Mouse (Mus musculus) c-Kit-negative CD71-positive TER-119-positive erythroid progenitor cells, embryonic 14.5 days (primary cell): Measurements from ENCODE around the gene Olfr748.
"Not testable (repeated sequence)": the region's sequence is repeated elsewhere in the genome, so short reads cannot be mapped to it uniquely, and the experiment has no call there.

Source experiments
- DNase-seq: peaks from one replicate; pipeline ENCODE4 v3.0.0-alpha.2; 2013; ENCODE audit warnings: low read depth, low spot score

The Olfr748 gene

GRCm38 (mm10) chr14:50707073-50707472, at the start of gene Olfr748:
Gene Olfr748 (plus strand): TSS chr14:50707373.
- DNase-seq: no peak

GRCm38 (mm10) chr14:50693106-50693505, 14.1 kb upstream of the Olfr748 start, which contains the start of gene Olfr747:
Gene Olfr747 (minus strand): TSS chr14:50693206.
- DNase-seq: no peak

- not testable (repeated sequence) for DNase-seq
Observed at GRCm38 (mm10) chr14:50719875-50720274, 12.7 kb downstream of the Olfr748 start.

GRCm38 (mm10) chr14:50722371-50722770, 15.2 kb downstream of the Olfr748 start:
- not testable (repeated sequence) for DNase-seq

GRCm38 (mm10) chr14:50740334-50740733, 33.2 kb downstream of the Olfr748 start:
- no peak for DNase-seq

- no peak for DNase-seq
Observed at GRCm38 (mm10) chr14:50741584-50741983, 34.4 kb downstream of the Olfr748 start.

GRCm38 (mm10) chr14:50744994-50745393, 37.8 kb downstream of the Olfr748 start, which contains the start of gene Olfr749:
Gene Olfr749 (minus strand): TSS chr14:50745094.
- no peak for DNase-seq

- DNase-seq: no peak
Observed at GRCm38 (mm10) chr14:50758416-50759085, 51.4 kb downstream of the Olfr748 start.
